Mouse (Mus musculus): ENCODE measurements around the gene Runx2. TPM values are rescaled to one million over a fixed set of nuclear protein-coding genes. Genes with fewer than 3 reads are reported as not detected.

The Runx2 gene
- total RNA-seq (2021) = 10 to 100 TPM; 12.3 to 15.8 TPM
- long read RNA-seq, experiment 1, partial matches to known transcripts = 1 of 9 reads
- long read RNA-seq, experiment 1, other reads (novel, unspliced or antisense) = 6 of 9 reads
- long read RNA-seq, experiment 2, partial matches to known transcripts = 1 of 15 reads
- long read RNA-seq, experiment 2, other reads (novel, unspliced or antisense) = 12 of 15 reads

GRCm38 (mm10) chr17:44814508-44815175, at the start of gene Runx2:
Gene Runx2, minus strand, starts transcription at chr17:44814797.
- no peak within 1 kb of the TSS for H3K27ac ChIP-seq
- intact Hi-C loops (cut with DNase I) = no loop called here

DNA sequence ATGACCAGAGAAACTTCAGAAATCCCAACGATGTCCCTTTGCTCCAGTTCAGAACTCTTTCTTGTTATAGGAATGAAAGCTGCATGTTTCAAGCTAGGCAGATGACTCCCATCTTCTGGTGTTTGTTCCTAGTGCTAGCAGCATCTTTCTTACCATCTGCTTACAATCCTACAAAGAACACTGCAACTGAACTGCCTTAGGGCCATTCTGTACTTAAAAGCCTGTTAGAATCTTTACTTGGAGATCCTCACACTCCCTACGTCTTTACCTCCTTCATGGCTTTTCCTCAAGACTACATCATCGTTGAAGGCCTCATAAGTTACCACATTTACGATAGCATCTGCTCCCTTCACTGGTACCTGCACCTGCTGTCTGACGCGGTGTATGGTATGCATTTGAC, 48.6 kb upstream of the Runx2 start:
- intact Hi-C loops (cut with DNase I) = no loop called here
- Histone ChIP-seq H3K4me3 (no peak overlapping the region), H3K27ac (no peak overlapping the region)
- no peak for TF ChIP-seq CTCF (IDR thresholded peaks at IDR 0.05)
- no peak for DNase-seq (ENCODE audit: extremely low spot score in 1 of 2, low spot score in 2 of 2)

More at GRCm38 (mm10) chr17:44814508-44815175, at the start of gene Runx2:
- no peak for TF ChIP-seq CTCF (IDR thresholded peaks at IDR 0.05)
- H3K4me3 ChIP-seq = peak within 1 kb of the TSS; percentile 32
- no peak for DNase-seq (ENCODE audit: extremely low spot score in 1 of 2, low spot score in 2 of 2)

GRCm38 (mm10) chr17:44842184-44842583, 27.6 kb upstream of the Runx2 start:
- Histone ChIP-seq H3K4me3 (no peak overlapping the region), H3K27ac (no peak overlapping the region)
- intact Hi-C loops (cut with DNase I) = no loop called here
- TF ChIP-seq CTCF (IDR thresholded peaks at IDR 0.05) = no peak
- DNase-seq (ENCODE audit: extremely low spot score in 1 of 2, low spot score in 2 of 2) = no peak

DNA sequence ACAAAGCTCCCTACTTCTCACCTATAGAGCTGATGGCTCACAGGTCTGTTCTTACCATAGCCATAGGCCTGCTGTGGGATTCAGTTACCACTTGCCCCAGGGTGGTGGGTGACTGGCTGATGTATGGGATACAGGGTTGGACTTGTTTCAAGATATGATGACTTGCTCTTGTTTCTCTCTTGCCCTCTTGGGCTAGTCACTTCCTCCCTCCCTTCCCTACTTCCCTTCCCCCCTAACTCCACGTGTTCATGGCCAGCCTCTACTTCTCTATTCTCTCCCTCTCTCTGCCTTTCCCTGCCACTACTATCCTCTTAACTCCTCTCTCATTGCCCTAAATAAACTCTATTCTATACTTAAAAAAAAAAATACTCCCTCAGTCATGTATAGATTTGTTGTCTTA, 16.6 kb upstream of the Runx2 start:
- no peak overlapping the region for H3K27ac ChIP-seq
- DNase-seq (ENCODE audit: extremely low spot score in 1 of 2, low spot score in 2 of 2) = no peak
- H3K4me3 ChIP-seq = no peak overlapping the region
- no peak for TF ChIP-seq CTCF (IDR thresholded peaks at IDR 0.05)
- intact Hi-C loops (cut with DNase I) = no loop called here

DNA sequence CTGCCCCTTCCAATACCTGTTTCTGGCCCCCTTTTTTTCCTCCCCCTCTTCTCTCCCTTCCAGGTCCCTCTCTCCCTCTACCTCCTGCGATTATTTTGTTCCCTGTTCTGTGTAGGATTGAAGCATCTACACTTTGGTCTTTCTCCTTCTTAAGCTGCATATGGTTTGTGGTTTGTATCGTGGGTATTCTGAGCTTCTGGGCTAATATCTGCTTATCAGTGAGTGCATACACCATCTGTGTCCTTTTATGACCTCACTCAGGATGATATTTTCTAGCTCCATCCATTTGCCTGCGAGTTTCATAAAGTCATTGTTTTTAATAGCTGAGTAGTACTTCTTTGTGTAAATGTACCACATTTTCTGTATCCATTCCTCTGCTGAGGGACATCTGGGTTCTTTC, 15.0 kb upstream of the Runx2 start:
- Histone ChIP-seq H3K27ac (no peak overlapping the region), H3K4me3 (no peak overlapping the region)
- no peak for DNase-seq (ENCODE audit: extremely low spot score in 1 of 2, low spot score in 2 of 2)
- intact Hi-C loops (cut with DNase I) = no loop called here
- TF ChIP-seq CTCF (IDR thresholded peaks at IDR 0.05) = no peak

DNA sequence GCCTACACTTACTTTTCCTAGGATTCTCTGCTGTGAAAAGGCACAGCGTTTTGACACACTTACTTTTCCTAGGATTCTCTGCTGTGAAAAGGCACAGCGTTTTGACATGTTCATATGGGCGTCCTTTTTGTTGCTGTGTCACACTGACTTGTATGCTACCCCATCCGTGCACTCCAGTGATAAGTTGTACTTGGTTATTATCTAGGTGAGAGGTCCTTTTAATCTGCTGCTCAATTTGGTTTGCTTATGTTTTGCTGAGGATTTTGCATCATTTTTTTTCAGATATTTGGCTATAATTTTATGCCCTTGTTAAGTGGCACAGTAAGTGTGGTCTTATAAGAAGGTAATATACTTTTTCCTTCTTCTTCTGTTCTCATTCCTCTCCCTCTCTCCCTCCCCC, 13.4 kb upstream of the Runx2 start:
- Histone ChIP-seq H3K4me3 (no peak overlapping the region), H3K27ac (no peak overlapping the region)
- intact Hi-C loops (cut with DNase I) = no loop called here
- TF ChIP-seq CTCF (IDR thresholded peaks at IDR 0.05) = no peak
- no peak for DNase-seq (ENCODE audit: extremely low spot score in 1 of 2, low spot score in 2 of 2)

- H3K4me3 ChIP-seq = no peak overlapping the region
- intact Hi-C loops (cut with DNase I) = no loop called here
- TF ChIP-seq CTCF (IDR thresholded peaks at IDR 0.05) = no peak
- no peak overlapping the region for H3K27ac ChIP-seq
- DNase-seq (ENCODE audit: extremely low spot score in 1 of 2, low spot score in 2 of 2) = no peak
Measured at GRCm38 (mm10) chr17:44827124-44827523, 12.5 kb upstream of the Runx2 start.

DNA sequence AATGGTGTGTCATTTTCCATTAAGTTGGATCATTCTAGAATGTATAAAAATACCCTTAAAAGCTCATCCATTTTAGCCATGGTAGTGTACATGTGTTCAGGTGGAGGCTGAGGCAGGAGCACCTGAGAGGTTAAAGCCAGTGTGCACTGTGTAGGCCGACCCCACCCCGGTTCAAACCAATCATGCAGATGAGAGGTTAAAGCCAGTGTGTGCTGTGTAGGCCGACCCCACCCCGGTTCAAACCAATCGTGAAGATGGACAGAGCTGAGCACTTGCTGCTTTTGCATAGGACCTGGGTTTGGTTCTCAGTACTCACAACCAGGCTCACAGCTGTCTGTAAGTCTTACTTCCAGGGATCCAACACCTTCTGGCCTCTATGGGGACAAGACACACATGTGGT, 7.3 kb upstream of the Runx2 start:
- H3K4me3 ChIP-seq = no peak overlapping the region
- no peak for TF ChIP-seq CTCF (IDR thresholded peaks at IDR 0.05)
- intact Hi-C loops (cut with DNase I) = no loop called here
- no peak overlapping the region for H3K27ac ChIP-seq
- DNase-seq (ENCODE audit: extremely low spot score in 1 of 2, low spot score in 2 of 2) = no peak

DNA sequence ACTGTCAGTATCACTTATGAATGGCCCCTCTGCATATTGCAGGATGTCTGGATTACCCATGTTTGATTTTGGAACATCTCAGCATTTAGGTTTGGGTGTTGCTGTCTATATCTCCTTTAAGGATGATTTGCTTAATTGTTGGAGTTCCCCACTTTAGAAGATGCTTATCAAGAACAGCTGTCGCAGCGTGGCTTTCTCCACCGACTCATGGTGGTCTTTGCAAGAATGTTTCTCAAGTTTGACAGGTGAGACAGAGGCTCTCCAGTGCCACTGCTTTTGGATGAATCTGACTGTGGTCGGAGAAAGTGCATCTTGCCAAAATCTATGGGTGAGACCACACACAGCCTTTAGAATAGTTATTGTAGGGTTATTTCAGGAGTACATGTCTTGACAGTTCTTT, 5.2 kb upstream of the Runx2 start:
- no peak overlapping the region for H3K4me3 ChIP-seq
- intact Hi-C loops (cut with DNase I) = no loop called here
- no peak for DNase-seq (ENCODE audit: extremely low spot score in 1 of 2, low spot score in 2 of 2)
- TF ChIP-seq CTCF (IDR thresholded peaks at IDR 0.05) = no peak
- no peak overlapping the region for H3K27ac ChIP-seq

- no peak overlapping the region for H3K27ac ChIP-seq
- no peak for DNase-seq (ENCODE audit: extremely low spot score in 1 of 2, low spot score in 2 of 2)
- H3K4me3 ChIP-seq = no peak overlapping the region
- no peak for TF ChIP-seq CTCF (IDR thresholded peaks at IDR 0.05)
- intact Hi-C loops (cut with DNase I) = no loop called here
Measured at GRCm38 (mm10) chr17:44818825-44819224, 4.2 kb upstream of the Runx2 start.

GRCm38 (mm10) chr17:44807031-44807430, 7.6 kb downstream of the Runx2 start:
- TF ChIP-seq CTCF (IDR thresholded peaks at IDR 0.05) = no peak
- no peak overlapping the region for H3K4me3 ChIP-seq
- no peak overlapping the region for H3K27ac ChIP-seq
- DNase-seq (ENCODE audit: extremely low spot score in 1 of 2, low spot score in 2 of 2) = no peak
- intact Hi-C loops (cut with DNase I) = no loop called here

DNA sequence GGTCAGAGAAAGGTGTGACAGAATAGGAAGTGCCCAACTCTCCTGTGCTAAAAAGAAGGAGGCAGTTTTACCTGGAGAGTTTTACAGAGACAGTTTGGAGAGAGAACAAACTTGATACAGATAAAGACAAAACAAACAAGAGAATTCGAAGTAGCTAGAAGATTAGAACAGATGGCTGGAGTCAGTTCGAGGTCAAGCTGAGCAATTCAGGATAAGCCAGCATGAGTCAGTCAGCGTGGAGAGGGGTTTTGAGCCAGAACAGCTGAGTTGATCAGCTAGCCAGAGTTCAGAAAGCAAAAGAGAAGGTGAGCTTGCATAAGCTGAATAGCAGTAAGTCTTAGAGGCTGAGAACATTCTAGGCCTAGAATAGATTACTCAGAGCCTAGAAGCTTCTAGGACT, 17.3 kb downstream of the Runx2 start:
- DNase-seq (ENCODE audit: extremely low spot score in 1 of 2, low spot score in 2 of 2) = no peak
- intact Hi-C loops (cut with DNase I) = no loop called here
- no peak overlapping the region for H3K4me3 ChIP-seq
- TF ChIP-seq CTCF (IDR thresholded peaks at IDR 0.05) = no peak
- H3K27ac ChIP-seq = no peak overlapping the region
